Comparison of ENCODE assay signal across 13 mouse cellular contexts in the genomic region with DNA sequence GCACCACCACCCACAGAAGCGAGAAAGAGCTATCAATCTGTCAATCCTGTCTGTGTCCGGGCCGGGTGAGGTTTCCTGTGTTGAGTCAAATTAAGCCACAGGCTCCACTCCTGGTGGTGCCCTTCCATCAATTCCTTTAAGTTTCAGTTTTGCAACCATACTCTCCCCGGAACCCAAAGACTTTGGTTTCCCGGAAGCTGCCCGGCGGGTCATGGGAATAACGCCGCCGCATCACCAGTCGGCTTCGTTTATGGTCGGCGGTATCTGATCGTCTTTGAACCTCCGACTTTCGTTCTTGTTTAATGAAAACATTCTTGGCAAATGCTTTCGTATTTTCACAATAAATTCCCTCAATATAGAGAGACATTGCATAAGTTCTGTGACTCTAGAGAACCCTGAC. TPM values are rescaled to one million over a fixed set of nuclear protein-coding genes. Genes with fewer than 3 reads are reported as not detected.
DNase-seq lines count a peak whose midpoint lies in the region; ATAC-seq lines count a peak whose summit lies in the region.
"Had no signal": no experiment of that assay in that cellular context is flagged by ENCODE, and none has a peak within 500 bp of the region (broad histone marks: within the 10 kb centered on the region; RNA-seq: fewer than 3 reads in every experiment).

No protein-coding gene starts in this region.

- ATAC-seq in liver, embryonic 11.5 days (replicated peaks; ENCODE audit: low FRiP score): peak; percentile 62; the same call in 1 of the 2 replicates
- ATAC-seq in inflammation-experienced regulatory T-cells, adult 6 months: peak; percentile 81
- ATAC-seq in neutrophil, adult 5-6 weeks (ENCODE audit: extremely low read depth, insufficient number of reproducible peaks, low FRiP score, poor library complexity, severe bottlenecking): peak; percentile 37

- no peak overlapping the region for H3K4me2 ChIP-seq in liver, embryonic 11.5 days

- H3K9me3 ChIP-seq in liver, embryonic 11.5 days (ENCODE audit: control insufficient read depth, low read length): no peaks in the 10 kb centered on the region

- no peak overlapping the region for H3K4me3 ChIP-seq in liver, embryonic 11.5 days (ENCODE audit: low read depth, low read length)

- no peak for DNase-seq in liver, embryonic 11.5 days (ENCODE audit: low spot score)
- DNase-seq in liver (no peak), R1 (ENCODE audit: low read depth, low spot score) (peak; percentile 28)
- DNase-seq in B cell, adult 2 months: no peak
- DNase-seq in urinary bladder, postnatal 36 days (ENCODE audit: low spot score in 2 of 2): no peak
- DNase-seq: cerebellum, postnatal 14 days; heart, adult 18-20 months; heart, postnatal 36 days; kidney, adult 8-10 months; lung, postnatal 14 days; right cerebral cortex, postnatal 25 days had no signal

- no peaks in the 10 kb centered on the region for H3K36me3 ChIP-seq in liver, embryonic 11.5 days (ENCODE audit: control insufficient read depth, insufficient read depth, low read length)

- H3K4me1 ChIP-seq in liver, embryonic 11.5 days (replicated peaks; ENCODE audit: control insufficient read depth, insufficient read depth, low read length): no peaks in the 10 kb centered on the region

- H3K27ac ChIP-seq in liver, embryonic 11.5 days (ENCODE audit: low read depth, low read length): no peak overlapping the region

- H3K9ac ChIP-seq in liver, embryonic 11.5 days (ENCODE audit: low read depth, low read length): no peak overlapping the region

- WGBS in liver, embryonic 11.5 days: 87% methylated on average over 18 of the region's 18 CpGs

- H3K27me3 ChIP-seq in liver, embryonic 11.5 days (replicated peaks; ENCODE audit: control insufficient read depth, insufficient read depth, low read length): 0 out of 2 replicates have a peak, but pooled peaks cover 2% of the 10 kb centered on the region

RNA-seq across cellular contexts. Expression of gene Chst11, which starts 30.2 kb away (rescaled TPM):
- polyA plus RNA-seq in liver, embryonic 11.5 days (2014; fragmentation: Nextera tagmentation; extraction: Ambion mirVana): 2.9 and 3.1 TPM in 2 replicates
- polyA plus RNA-seq in inflammation-experienced regulatory T-cells, adult 6 months (2017; shearing (Covaris generic)): 1 to 10 TPM in 1 of 3 experiments, under 1 TPM in 2; 0.84 to 4.5 (median 0.85) TPM
- total RNA-seq in neutrophil, adult 5-6 weeks (2017): 31.4 and 31.9 TPM in 2 replicates
